8 mouse cellular contexts compared by ENCODE assay signal in the genomic region with DNA sequence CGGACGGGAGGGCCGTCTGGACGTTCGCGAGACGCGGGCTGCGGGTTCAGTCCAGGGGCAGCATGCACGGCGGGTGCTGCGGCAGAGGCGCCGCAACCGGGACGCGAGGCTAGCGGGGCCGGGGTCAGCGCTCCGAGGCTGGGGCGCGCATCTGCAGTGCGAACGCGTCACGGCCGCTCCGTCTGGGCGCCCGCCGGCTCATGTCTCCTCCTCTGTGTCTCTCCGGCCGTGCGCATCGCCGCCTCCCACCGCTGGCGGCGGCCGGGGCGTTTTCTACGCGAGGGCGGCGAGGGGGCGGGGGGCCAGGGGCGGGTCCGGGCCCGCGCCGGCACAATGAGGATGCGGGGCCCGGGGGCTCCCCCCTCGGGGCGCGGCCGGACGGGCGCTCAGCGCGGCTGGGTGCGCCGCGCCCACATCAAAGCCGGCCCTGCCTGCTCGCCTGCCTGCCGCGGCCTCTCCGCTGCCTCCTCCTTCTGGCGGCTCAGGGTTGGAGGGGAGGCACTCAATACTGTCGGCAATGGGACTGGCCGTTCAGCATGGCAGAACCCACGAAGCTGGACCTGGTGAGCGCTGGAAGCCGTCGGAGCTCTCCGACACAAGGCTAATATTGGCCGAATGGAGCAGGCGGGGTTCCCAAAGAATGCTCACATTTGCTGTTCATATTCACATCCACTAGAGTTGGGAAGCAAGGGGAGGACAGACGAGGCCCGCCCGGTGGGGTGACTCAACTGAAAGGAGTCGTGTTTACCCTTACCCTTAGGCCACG. TPM values are rescaled to one million over a fixed set of nuclear protein-coding genes. Genes with fewer than 3 reads are reported as not detected.
DNase-seq lines count a peak whose midpoint lies in the region; ATAC-seq lines count a peak whose summit lies in the region.

No protein-coding gene starts in this region.

- no peaks in the 10 kb centered on the region for H3K9me3 ChIP-seq in embryonic facial prominence, embryonic 10.5 days
- H3K9me3 ChIP-seq in heart, embryonic 12.5 days (replicated peaks): no peaks in the 10 kb centered on the region
- H3K9me3 ChIP-seq in kidney, embryonic 16.5 days (ENCODE audit: low read length): no peaks in the 10 kb centered on the region

- H3K9ac ChIP-seq in heart, embryonic 12.5 days: peak overlapping the region; percentile 64
- peak overlapping the region; percentile 63 for H3K9ac ChIP-seq in kidney, embryonic 16.5 days (replicated peaks; ENCODE audit: low read length)

- H3K27me3 ChIP-seq in embryonic facial prominence, embryonic 10.5 days (replicated peaks; ENCODE audit: low read depth, poor library complexity, severe bottlenecking): peaks cover 52% of the 10 kb centered on the region
- H3K27me3 ChIP-seq in heart, embryonic 12.5 days (replicated peaks): peaks cover 25% of the 10 kb centered on the region
- peaks cover 19% of the 10 kb centered on the region for H3K27me3 ChIP-seq in kidney, embryonic 16.5 days (ENCODE audit: insufficient read depth, low read length)

- H3K36me3 ChIP-seq in embryonic facial prominence, embryonic 10.5 days (replicated peaks): peaks cover 36% of the 10 kb centered on the region
- H3K36me3 ChIP-seq in heart, embryonic 12.5 days: peaks cover 24% of the 10 kb centered on the region
- H3K36me3 ChIP-seq in kidney, embryonic 16.5 days (ENCODE audit: insufficient read depth, low read length): peaks cover 26% of the 10 kb centered on the region

- peak; percentile 31 for DNase-seq in kidney, adult 18-20 months
- no peak for DNase-seq in kidney, adult 11 months
- DNase-seq in embryonic facial prominence, embryonic 10.5 days (ENCODE audit: low spot score): peak; percentile 77
- DNase-seq in lung, postnatal 14 days: peak; percentile 60
- DNase-seq in retina, embryonic 14.5 days (ENCODE audit: low spot score): peak; percentile 60
- DNase-seq in yolk sac, embryonic 10.5 days (ENCODE audit: low spot score): peak; percentile 63

- H3K27ac ChIP-seq in embryonic facial prominence, embryonic 10.5 days (replicated peaks): peak overlapping the region; percentile 77
- no peak overlapping the region for H3K27ac ChIP-seq in heart, embryonic 12.5 days (ENCODE audit: poor library complexity, severe bottlenecking)
- H3K27ac ChIP-seq in kidney, embryonic 16.5 days (ENCODE audit: low read length): 0 out of 2 replicates have a peak overlapping the region, but pooled peaks have one; percentile 29

- H3K4me3 ChIP-seq in embryonic facial prominence, embryonic 10.5 days: peak overlapping the region; percentile 70
- peak overlapping the region; percentile 59 for H3K4me3 ChIP-seq in heart, embryonic 12.5 days
- H3K4me3 ChIP-seq in kidney, embryonic 16.5 days (ENCODE audit: low read length): peak overlapping the region; percentile 61

- under 1% methylated on average over 85 of the region's 85 CpGs for WGBS in embryonic facial prominence, embryonic 10.5 days
- WGBS in heart, embryonic 12.5 days: under 1% methylated on average over 82 of the region's 85 CpGs
- WGBS in kidney, embryonic 16.5 days: under 1% methylated on average over 49 of the region's 85 CpGs

- ATAC-seq in heart, embryonic 12.5 days (ENCODE audit: insufficient number of reproducible peaks, low FRiP score): peak; percentile 52
- ATAC-seq in kidney, embryonic 16.5 days (ENCODE audit: low FRiP score, low TSS enrichment): peak; percentile 78

- peaks cover 57% of the 10 kb centered on the region for H3K4me1 ChIP-seq in embryonic facial prominence, embryonic 10.5 days
- H3K4me1 ChIP-seq in heart, embryonic 12.5 days (replicated peaks): peaks cover 54% of the 10 kb centered on the region
- peaks cover 33% of the 10 kb centered on the region for H3K4me1 ChIP-seq in kidney, embryonic 16.5 days (ENCODE audit: insufficient read depth, low read length)

- H3K4me2 ChIP-seq in heart, embryonic 12.5 days: peak overlapping the region; percentile 98
- H3K4me2 ChIP-seq in kidney, embryonic 16.5 days (replicated peaks; ENCODE audit: low read depth, low read length): peak overlapping the region; percentile 98

RNA-seq across cellular contexts. Expression of a gene that starts 0.6 kb away (rescaled TPM):
- polyA plus RNA-seq in embryonic facial prominence, embryonic 10.5 days (2016; fragmentation: Nextera tagmentation; extraction: Ambion mirVana): 2.8 and 3.4 TPM in 2 replicates
- polyA plus RNA-seq in heart, embryonic 12.5 days (2016; fragmentation: Nextera tagmentation; extraction: Ambion mirVana): 2.6 TPM in 2 replicates
- polyA plus RNA-seq in kidney, embryonic 16.5 days (2015; fragmentation: Nextera tagmentation; extraction: Ambion mirVana): 1.7 and 2.1 TPM in 2 replicates

RNA-seq across cellular contexts. Expression of a gene that starts 15.3 kb away (rescaled TPM):
- polyA plus RNA-seq in embryonic facial prominence, embryonic 10.5 days (2016; fragmentation: Nextera tagmentation; extraction: Ambion mirVana): 1,564 and 1,604 TPM in 2 replicates
- polyA plus RNA-seq in heart, embryonic 12.5 days (2016; fragmentation: Nextera tagmentation; extraction: Ambion mirVana): 513 and 525 TPM in 2 replicates
- polyA plus RNA-seq in kidney, embryonic 16.5 days (2015; fragmentation: Nextera tagmentation; extraction: Ambion mirVana): 999 and 1,010 TPM in 2 replicates

RNA-seq across cellular contexts. Expression of a gene that starts 55.6 kb away (rescaled TPM):
- polyA plus RNA-seq in embryonic facial prominence, embryonic 10.5 days (2016; fragmentation: Nextera tagmentation; extraction: Ambion mirVana): 5.0 TPM in 2 replicates
- polyA plus RNA-seq in heart, embryonic 12.5 days (2016; fragmentation: Nextera tagmentation; extraction: Ambion mirVana): not detected in 2 replicates
- polyA plus RNA-seq in kidney, embryonic 16.5 days (2015; fragmentation: Nextera tagmentation; extraction: Ambion mirVana): 0.14 TPM in 1 of 2 replicates, not detected in the other
